Mouse (Mus musculus) embryo, embryonic 11.5 days (tissue): Measurements from ENCODE around the gene Cbx7.

Source experiments
- DNase-seq: peaks from one replicate; pipeline ENCODE4 v3.0.0-alpha.2; 2012; ENCODE audit warnings: low read depth, low spot score

Cbx7 gene

GRCm38 (mm10) chr15:80001601-80002000 lies 30.7 kb upstream of the Cbx7 start:
- no peak for DNase-seq

DNA sequence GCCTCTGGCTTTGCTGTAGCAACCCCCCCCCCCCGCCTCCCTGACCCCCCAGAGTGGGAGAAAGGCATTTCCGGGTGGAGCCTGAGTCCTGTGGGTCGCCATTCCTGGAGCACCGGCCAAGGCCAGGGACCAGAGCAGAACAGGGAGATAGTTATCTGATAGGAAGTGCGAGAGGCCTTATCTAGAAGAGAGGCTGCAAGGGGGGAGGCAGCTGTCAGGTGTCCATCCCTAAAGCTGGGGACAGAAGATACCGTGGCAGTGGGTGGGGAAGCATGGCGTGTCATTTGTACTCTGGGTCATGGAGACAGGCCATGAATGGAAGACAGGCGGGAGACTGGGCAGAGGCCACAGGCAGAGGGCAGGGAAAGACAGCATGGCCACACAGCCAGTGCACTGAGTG lies 29.8 kb upstream of the Cbx7 start:
- DNase-seq: no peak

- DNase-seq: no peak
Observed at GRCm38 (mm10) chr15:79997988-79998387, 27.1 kb upstream of the Cbx7 start.

GRCm38 (mm10) chr15:79996781-79997180 lies 25.9 kb upstream of the Cbx7 start:
- DNase-seq: no peak

DNA sequence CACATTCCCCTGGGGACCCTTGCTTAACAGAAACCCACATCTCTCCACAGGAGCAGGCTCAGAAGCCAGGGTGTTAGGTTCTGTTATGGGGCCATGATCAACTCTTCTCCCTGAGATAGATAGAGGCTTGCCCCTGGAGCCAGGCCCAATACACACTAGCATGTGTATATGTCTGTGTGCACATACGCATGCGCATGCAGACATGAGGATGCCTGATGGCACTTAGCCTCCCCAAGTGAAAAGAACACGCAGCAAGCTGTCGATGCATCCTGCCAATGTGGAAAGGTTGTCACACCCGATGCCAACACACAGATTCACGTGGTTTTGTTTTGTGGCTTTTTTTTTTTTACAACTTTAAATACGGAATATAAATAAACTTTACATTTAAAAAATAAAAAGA lies 24.6 kb upstream of the Cbx7 start:
- DNase-seq: no peak

DNA sequence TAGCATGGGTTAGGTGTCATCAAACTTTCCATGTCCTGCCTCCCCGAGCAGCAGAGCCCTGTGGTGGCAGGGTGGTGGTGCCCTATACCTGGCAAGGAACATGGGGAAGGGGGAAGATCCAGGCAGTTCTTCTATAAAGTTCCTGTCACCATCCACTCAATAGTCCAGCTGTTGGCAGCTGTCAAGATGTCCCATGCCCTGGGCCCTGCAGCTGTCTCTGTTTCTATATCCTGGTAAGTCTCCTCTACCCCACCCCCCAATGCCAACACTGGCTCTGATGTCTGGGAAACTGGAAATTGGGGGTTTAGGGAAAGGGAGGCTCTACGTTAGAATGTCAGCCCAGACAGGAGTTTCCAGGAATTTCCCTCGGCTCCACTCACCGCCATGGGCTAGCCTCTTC lies 23.6 kb upstream of the Cbx7 start:
- no peak for DNase-seq

GRCm38 (mm10) chr15:79986182-79986581 lies 15.3 kb upstream of the Cbx7 start:
- no peak for DNase-seq

GRCm38 (mm10) chr15:79985471-79985870 lies 14.6 kb upstream of the Cbx7 start:
- no peak for DNase-seq

DNA sequence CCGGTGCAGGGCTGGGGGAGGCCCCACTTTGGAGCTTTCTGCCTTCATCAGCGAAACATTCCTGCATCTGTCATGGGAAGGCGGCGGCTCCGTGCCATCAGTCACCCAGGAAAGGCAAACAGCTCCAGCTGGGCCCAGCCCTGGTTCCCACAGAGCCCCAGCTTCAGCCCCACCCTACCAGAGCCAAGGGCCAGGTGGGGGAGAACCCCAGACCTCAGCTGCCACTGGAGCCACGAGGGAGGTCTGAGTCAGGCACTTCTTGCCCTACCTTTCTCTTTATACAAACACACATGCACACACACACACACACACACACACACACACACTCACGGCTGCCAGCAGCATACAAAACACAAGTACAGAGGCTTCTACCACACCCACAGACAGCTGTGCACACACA lies 13.2 kb upstream of the Cbx7 start:
- no peak for DNase-seq

- no peak for DNase-seq
Observed at GRCm38 (mm10) chr15:79980716-79981115, 9.8 kb upstream of the Cbx7 start.

GRCm38 (mm10) chr15:79972186-79972585 lies 1.3 kb upstream of the Cbx7 start:
- no peak for DNase-seq

DNA sequence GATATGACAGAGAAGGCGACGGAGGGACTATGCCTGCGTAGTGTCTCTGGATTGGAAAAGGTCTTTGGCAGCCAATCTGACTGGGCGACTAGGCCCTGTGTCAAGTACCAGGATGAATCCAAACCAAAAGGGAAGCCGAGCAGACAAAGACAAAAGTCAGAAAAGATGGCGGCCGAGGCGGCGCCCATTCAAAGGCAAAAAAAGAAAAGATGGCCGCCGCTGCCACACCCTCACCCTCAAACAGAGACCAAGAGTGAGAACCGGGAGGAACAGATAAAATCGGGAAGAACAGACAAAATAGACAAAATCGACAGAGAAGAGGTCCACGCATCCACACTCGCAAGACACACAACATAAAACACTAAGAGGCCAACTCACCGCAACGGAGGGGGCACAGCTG lies 428 bp downstream of the Cbx7 start:
- DNase-seq: no peak

DNA sequence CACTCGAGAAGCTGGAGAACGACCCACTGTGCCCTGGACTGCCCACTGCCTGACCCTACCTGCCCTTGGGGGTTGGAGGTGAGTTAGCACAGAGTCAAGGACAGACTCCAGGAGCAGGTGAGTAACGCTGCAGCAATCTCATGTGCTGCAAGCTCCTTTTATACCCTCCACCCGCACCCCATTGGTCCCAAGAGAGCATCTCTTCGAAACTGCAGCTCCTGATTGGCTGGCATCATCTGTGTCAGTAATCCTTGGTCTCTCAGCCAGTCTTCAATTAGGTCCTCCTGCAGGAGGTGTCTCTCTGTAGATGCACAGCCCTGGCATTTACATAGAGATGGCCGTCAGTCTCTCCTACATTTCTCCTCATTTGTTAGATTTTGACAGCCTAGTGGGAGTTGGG lies 3.6 kb downstream of the Cbx7 start:
- no peak for DNase-seq

DNA sequence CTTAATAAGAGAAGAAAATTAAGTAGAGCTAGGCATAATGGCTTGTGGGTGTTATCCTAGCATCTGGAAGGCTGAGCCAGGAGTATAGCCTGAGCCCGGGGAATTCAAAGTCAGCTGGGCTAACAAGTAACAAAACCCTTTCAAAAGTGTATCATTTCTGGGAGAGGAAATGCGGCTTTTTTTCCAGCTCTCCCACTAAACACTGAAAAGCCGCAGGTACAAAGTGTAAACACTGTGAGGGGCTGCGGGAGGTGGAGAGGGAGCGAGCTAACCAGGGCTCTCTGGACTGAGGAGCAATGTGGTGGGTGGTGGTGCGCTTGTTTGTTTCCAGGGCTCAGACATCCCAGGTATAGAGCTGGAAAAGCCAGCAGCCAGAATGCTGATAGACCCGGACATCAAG lies 6.5 kb downstream of the Cbx7 start:
- no peak for DNase-seq

DNA sequence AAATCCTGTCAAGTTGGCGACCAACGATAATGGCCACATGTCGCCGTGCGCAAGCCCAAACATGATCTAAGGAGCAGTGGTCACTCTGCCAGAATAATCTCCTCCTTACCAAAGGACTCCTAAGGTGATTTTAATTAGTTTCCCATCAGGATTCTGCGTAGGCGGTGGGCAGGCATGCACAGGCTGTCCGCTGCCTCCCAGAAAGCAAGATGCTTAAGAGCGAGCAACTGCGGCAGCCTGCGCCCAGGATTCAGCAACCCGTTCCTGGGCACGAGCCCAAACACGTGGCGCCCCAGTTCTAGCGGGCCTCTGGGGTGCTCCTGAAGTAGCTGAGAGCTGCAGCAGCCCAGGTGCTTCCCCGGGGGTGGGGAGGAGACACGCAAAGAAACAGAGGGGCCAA lies 8.3 kb downstream of the Cbx7 start:
- no peak for DNase-seq

DNA sequence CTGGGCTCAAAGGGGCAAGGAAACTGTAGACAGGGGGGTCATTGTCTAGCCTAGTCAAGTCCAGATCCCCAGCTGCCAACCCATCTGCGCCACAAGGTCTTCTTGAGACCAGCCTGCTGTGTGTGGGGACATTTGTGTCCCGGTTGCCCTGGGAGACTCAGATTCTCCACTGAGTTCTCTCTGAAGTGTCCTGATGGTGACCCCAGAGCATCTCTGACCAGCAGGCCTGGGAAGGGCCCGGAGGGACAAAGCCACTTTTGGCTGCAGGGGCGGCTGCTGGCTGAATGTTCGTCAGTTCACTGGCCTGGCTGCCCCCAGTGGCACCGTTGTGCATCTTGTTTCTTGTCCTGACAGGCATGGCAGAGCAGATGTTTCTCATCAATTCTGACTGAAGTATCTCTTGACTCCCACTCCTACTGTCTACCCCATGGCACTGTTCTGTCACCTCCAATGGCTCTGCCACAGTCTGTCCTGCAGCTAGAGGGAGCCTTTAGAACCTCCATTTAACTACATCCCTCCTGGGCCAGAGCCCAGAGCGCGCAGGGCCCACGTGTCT lies 9.5 kb downstream of the Cbx7 start:
- DNase-seq: no peak

DNA sequence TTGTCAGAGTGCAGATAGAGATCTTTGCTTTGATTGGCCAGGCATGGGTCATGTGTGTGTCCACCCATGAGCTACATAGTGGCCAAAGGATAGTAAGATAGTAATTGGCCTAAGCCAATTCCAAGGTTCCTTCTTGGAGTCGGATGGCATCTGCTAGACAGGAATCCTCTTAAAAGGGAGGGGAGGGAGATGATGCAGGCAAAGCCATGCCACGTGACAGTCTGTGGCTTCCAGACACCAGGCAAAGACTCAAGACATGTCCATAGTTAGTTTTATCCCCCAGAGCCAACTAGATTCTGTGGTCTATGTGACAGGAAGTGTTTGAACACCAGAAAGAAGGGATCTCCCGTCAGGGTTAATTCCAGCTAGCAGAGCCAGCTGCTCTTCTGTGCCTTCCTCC lies 12.5 kb downstream of the Cbx7 start:
- DNase-seq: no peak

- no peak for DNase-seq
Observed at GRCm38 (mm10) chr15:79956559-79956958, 14.4 kb downstream of the Cbx7 start.

GRCm38 (mm10) chr15:79953470-79953869 lies 17.4 kb downstream of the Cbx7 start:
- no peak for DNase-seq

GRCm38 (mm10) chr15:79952504-79953231 lies 18.3 kb downstream of the Cbx7 start:
- DNase-seq: no peak

DNA sequence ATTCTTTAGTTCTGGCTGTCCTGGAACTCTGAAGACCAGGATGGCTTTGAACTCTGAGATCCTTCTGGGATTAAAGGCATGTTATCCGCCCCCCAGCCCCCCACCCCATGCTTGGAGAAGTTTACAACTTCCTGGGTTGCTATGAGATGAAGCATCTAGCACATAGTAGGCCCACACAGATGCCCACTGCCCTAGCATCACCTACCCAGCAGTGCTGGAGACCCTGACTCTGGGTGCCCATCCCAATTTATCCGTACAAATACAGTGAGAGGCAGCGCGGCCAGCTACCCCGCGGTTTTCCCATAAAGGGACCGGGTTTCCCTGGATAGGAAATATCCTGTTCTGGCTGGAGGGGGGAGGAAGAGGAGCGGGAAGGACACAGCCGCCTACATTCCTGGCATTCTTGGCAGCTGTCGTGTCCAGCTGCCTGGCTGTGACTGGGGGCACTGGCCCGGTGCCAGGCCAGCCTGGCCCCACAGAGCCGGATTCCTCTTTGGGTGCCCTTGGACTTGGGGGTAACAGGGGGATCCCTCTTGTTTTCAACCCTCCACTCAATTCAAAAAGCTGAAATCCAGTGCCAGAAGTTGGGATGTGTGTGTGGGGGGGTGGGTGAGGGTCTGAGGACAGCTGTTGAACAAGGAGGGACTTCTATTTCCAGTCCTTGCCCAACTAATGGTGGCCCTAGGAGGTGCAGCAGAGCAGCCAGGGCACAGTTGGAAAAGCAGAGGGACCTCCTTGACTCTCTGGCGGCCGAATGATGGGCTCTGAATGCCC lies 19.0 kb downstream of the Cbx7 start:
- no peak for DNase-seq

DNA sequence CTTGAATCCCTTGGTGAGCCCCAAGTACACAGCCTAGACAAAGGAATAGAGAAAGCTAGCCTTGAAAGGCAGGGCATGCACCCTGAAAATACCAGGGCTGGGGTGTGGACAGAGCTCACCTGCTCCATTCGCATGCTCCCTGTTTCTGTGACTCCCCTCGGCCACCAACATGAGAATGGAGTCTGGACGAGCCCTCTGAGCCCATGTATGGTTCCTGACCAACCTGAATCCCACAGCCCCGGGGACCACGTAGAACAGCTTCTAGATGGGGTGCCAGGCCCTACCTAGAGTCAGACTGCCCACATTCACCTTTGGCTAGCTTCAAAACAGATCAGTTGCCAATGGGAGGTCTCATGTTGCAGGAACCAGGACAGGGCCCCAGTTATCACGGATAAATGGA lies 19.7 kb downstream of the Cbx7 start:
- DNase-seq: no peak
